Mouse (Mus musculus) stomach, postnatal 0 days (tissue): Measurements from ENCODE around the gene Fbxo40.

Source experiments
- CTCF ChIP-seq: IDR thresholded peaks from 2 replicates; pipeline ENCODE4 v1.5.1; 2016; ENCODE audit warnings: antibody characterized with exemption, low read depth, mild to moderate bottlenecking, moderate library complexity
- EP300 ChIP-seq: optimal IDR thresholded peaks from 2 replicates; pipeline ENCODE3; 2016; ENCODE audit warnings: antibody characterized with exemption

GRCm38 (mm10) chr16:37012336-37012735 is 22.1 kb upstream of the Fbxo40 start:
- no peak for TF ChIP-seq CTCF
- no peak for TF ChIP-seq EP300
